Mouse (Mus musculus) kidney, embryonic 16.5 days (tissue): ENCODE data around the gene Lca5l. TPM values are rescaled to one million over a fixed set of nuclear protein-coding genes. Genes with fewer than 3 reads are reported as not detected.

Experiments
- ATAC-seq: fragments of 200-750 bp; cut with Nextera tagmentation; 2 replicates; pipeline ENCODE4 v1.8.0; 2017; ENCODE audit warnings: moderate TSS enrichment; ENCODE audit not compliant: low FRiP score, low TSS enrichment
- H3K27ac ChIP-seq: fragments of 300-500 bp; sonication (generic); 2 replicates; pipeline ENCODE4 v1.5.1; 2014; ENCODE audit warnings: low read length
- H3K27me3 ChIP-seq: fragments of 300-500 bp; sonication (generic); 2 replicates; pipeline ENCODE4 v1.6.1; 2014; ENCODE audit warnings: low read length, control low read depth, mixed read lengths; ENCODE audit not compliant: insufficient read depth
- H3K36me3 ChIP-seq: fragments of 300-500 bp; sonication (generic); 2 replicates; pipeline ENCODE4 v1.6.1; 2014; ENCODE audit warnings: low read length, control low read depth, mixed read lengths; ENCODE audit not compliant: insufficient read depth
- H3K4me1 ChIP-seq: fragments of 300-500 bp; sonication (generic); 2 replicates; pipeline ENCODE4 v1.6.1; 2014; ENCODE audit warnings: low read length, control low read depth, mixed read lengths; ENCODE audit not compliant: insufficient read depth
- H3K4me2 ChIP-seq: fragments of 300-500 bp; sonication (generic); replicated peaks from 2 replicates; pipeline ENCODE4 v1.6.1; 2014; ENCODE audit warnings: low read depth, low read length
- H3K4me3 ChIP-seq: fragments of 300-500 bp; sonication (generic); 2 replicates; pipeline ENCODE4 v1.5.1; 2014; ENCODE audit warnings: mild to moderate bottlenecking, low read length
- H3K9ac ChIP-seq: fragments of 300-500 bp; sonication (generic); replicated peaks from 2 replicates; pipeline ENCODE4 v1.6.1; 2014; ENCODE audit warnings: low read length
- H3K9me3 ChIP-seq: fragments of 300-500 bp; sonication (generic); 2 replicates; pipeline ENCODE4 v1.6.1; 2016; ENCODE audit warnings: low read length, control low read depth
- WGBS: fragments of 180-500 bp; shearing (Covaris S2); extraction: QIAGEN DNeasy Blood & Tissue Kit; methylation state at CpG from one replicate; pipeline ENCODE4 v1.1.7; 2014; 5-methylcytosine and 5-hydroxymethylcytosine counted together
- polyA plus RNA-seq: library from polyadenylated mRNA; unstranded; fragments of >200 nt; fragmentation: Nextera tagmentation; extraction: Ambion mirVana; gene quantifications from 2 replicates; pipeline ENCODE4 v1.2.1, GENCODE M21; 2015

Gene Lca5l
- polyA plus RNA-seq, 1 experiment from 2014 or later = 0.94 TPM

DNA sequence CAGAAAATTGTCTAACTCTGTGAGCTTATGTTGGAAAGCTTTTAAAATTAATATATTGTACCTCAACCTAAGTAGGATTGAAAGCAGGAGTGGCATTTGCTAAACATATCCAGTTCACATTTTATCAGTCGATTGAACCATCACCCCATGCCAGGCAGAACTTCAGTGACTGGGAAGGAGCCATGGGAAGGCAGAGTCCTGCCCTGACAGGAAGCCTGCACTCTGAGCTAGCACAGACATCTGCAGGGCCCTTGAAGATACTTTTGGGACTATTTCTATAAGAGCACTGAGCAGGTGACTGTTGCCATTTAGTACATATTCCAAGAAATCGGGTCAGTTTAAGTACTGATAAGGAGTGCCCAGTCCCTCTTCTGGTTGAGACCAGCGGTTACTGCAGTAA lies 29.9 kb upstream of the Lca5l start:
- WGBS = 84% methylated on average over 3 of the region's 3 CpGs
- no peak overlapping the region for H3K9ac ChIP-seq
- no peak overlapping the region for H3K27ac ChIP-seq
- no peak for ATAC-seq
- no peak overlapping the region for H3K4me3 ChIP-seq
- no peaks in the 10 kb centered on the region for H3K36me3 ChIP-seq
- H3K4me1 ChIP-seq = no peaks in the 10 kb centered on the region
- H3K4me2 ChIP-seq = no peak overlapping the region
- H3K9me3 ChIP-seq = no peaks in the 10 kb centered on the region
- no peaks in the 10 kb centered on the region for H3K27me3 ChIP-seq

DNA sequence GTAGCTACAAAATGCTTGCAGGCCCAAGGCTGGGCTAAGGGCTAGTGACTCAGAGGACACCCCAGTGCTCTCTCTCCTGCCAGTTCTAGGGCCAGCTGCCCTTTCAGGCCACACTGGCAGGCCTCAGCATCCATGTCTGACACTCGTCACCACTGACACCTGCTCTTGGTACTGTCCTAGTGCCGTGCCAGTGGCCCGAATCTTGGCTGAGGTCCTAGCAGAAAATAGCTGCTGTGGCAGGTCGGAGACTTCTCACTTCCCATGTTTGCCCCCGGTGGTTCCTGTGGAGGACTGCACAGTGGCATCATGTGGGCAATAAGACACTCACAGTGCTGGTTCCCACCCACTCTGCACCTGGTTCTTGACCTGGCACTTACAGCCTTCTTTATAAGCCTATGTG lies 29.4 kb upstream of the Lca5l start:
- Histone ChIP-seq H3K4me1 (no peaks in the 10 kb centered on the region), H3K4me2 (no peak overlapping the region), H3K9me3 (no peaks in the 10 kb centered on the region), H3K27ac (no peak overlapping the region), H3K27me3 (no peaks in the 10 kb centered on the region), H3K4me3 (no peak overlapping the region), H3K36me3 (no peaks in the 10 kb centered on the region), H3K9ac (no peak overlapping the region)
- 71% methylated on average over 5 of the region's 5 CpGs for WGBS
- ATAC-seq = no peak

DNA sequence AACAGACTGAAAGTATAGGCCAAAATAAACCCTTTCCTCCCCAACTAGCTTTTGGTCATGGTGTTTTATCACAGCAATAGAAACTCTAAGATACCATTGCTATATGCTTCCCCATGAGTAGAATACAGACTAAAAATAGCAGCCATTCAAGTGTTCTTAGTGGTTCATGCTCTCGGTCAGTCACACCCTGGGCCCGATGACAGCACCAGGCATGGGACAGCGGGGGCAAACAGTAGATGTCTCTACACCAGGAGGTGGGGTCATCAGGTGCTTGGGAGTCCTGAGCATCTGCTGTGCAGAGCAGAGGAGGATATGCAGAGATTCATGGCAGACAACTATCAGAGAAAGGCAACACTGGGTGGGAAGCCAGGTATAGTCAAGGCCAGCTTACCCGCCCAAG lies 21.0 kb upstream of the Lca5l start:
- no peak overlapping the region for H3K9ac ChIP-seq
- no peaks in the 10 kb centered on the region for H3K36me3 ChIP-seq
- no peaks in the 10 kb centered on the region for H3K27me3 ChIP-seq
- 94% methylated on average over 4 of the region's 4 CpGs for WGBS
- no peak overlapping the region for H3K27ac ChIP-seq
- no peak overlapping the region for H3K4me2 ChIP-seq
- H3K9me3 ChIP-seq = no peaks in the 10 kb centered on the region
- ATAC-seq = no peak
- H3K4me3 ChIP-seq = no peak overlapping the region
- H3K4me1 ChIP-seq = no peaks in the 10 kb centered on the region; the same call in 1 of the 2 replicates

DNA sequence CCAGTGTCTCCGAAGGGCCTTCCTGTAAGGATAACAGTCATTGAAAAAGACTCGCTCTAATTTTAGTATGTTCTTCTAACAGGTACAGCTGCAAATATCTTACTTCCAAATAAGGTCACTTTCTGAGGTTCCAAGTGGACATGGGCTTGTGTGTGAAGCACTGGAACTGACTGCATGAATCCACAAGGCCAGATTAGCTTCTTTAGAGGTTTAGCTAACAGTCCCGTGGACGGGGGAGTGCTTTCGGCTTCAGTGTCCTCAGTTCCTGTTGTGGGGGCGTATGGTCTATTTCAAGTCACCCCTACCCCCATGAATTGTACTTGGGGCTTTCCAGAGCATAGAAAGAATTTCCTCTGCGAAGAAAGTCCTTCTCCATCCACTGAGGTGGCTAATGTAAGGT lies 18.8 kb upstream of the Lca5l start:
- Histone ChIP-seq H3K9ac (no peak overlapping the region), H3K4me1 (no peaks in the 10 kb centered on the region; the same call in 1 of the 2 replicates), H3K4me2 (no peak overlapping the region), H3K27ac (no peak overlapping the region), H3K9me3 (no peaks in the 10 kb centered on the region), H3K36me3 (no peaks in the 10 kb centered on the region), H3K27me3 (no peaks in the 10 kb centered on the region), H3K4me3 (no peak overlapping the region)
- 69% methylated on average over 7 of the region's 7 CpGs for WGBS
- ATAC-seq = no peak

DNA sequence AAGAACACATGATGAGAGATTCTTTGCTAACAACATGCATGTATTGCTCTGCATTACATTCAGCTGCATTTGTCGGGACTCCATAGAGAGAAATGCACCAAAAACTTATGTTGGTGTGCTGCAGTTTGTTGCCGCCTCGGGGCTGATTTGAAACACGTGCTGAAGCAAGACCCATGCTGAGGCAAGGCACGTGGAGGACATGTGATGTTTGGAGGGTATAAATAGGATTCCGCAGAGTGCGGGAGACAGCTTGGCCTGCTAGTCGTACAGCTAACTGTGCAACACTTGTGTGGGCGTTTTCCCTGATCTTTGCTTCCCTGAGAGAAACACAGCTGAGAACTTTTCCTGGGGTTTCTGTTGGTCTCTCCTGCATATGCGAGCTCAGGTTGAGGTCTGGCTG lies 17.7 kb upstream of the Lca5l start:
- no peaks in the 10 kb centered on the region for H3K27me3 ChIP-seq
- WGBS = 82% methylated on average over 10 of the region's 10 CpGs
- no peak overlapping the region for H3K4me3 ChIP-seq
- H3K4me1 ChIP-seq = no peaks in the 10 kb centered on the region; the same call in 1 of the 2 replicates
- no peaks in the 10 kb centered on the region for H3K36me3 ChIP-seq
- H3K9me3 ChIP-seq = no peaks in the 10 kb centered on the region
- H3K27ac ChIP-seq = no peak overlapping the region
- no peak for ATAC-seq
- H3K4me2 ChIP-seq = no peak overlapping the region
- H3K9ac ChIP-seq = no peak overlapping the region

DNA sequence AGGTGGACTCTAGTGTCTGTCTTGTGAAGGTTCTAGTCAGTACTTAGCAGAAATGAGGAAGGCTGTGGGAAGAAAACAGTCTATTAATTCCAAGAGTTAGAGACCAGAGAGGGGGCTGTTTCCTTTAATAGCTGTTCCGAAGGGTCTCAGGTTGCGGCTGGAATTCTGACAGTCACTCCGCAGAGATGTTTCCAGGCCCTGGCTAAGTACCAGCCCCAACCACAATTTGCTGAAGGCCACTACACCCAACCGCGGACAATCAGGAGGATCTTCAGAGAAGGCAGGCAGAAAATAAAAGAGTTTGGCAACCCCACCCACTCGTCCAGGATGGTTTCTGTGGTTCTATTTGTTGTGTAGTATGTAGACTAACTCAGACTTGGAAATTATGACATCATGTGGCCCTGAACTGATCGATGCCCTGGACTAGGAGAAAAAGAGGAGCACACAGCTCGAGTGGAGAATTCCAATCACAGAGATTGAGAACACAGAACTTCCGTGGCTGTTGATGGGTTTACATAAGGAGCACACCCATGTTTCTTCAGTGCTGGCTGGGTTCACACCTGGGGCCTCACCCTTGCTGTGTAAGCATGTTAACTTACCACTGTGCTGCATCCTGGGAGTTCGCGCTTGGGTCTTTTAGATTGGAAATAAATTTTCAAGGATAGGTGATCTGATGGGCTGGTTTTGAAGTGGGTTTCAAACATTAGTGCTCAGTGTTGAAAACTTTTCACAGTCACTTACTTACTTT lies 9.6 kb upstream of the Lca5l start:
- Histone ChIP-seq H3K27me3 (no peaks in the 10 kb centered on the region), H3K36me3 (no peaks in the 10 kb centered on the region), H3K9ac (0 out of 2 replicates have a peak overlapping the region, but pooled peaks have one; percentile 49), H3K27ac (no peak overlapping the region), H3K4me3 (no peak overlapping the region), H3K4me1 (peaks cover 19% of the 10 kb centered on the region), H3K4me2 (no peak overlapping the region), H3K9me3 (no peaks in the 10 kb centered on the region)
- 61% methylated on average over 11 of the region's 11 CpGs for WGBS
- no peak for ATAC-seq

DNA sequence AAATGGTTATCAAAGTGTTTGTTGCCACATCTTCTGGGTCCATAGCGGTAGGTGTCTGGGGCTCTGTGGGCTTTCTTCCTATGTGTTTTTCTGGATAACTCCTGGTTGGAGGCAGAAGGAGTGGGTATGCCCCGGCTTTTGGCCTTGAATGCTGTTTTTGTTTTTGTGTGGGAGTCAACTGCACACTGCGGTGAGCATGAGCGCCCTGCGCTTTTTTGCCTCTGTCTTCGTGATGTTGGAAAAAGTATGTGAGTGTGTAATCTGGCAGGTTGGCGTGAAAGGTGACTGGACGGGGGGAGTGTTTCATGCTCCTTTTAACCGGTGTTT lies 8.6 kb upstream of the Lca5l start:
- H3K9me3 ChIP-seq = no peaks in the 10 kb centered on the region
- H3K4me3 ChIP-seq = peak overlapping the region; percentile 38
- peak overlapping the region; percentile 73 for H3K27ac ChIP-seq
- 11% methylated on average over 9 of the region's 9 CpGs for WGBS
- no peaks in the 10 kb centered on the region for H3K27me3 ChIP-seq
- H3K36me3 ChIP-seq = no peaks in the 10 kb centered on the region
- peak overlapping the region; percentile 49 for H3K9ac ChIP-seq
- peak overlapping the region; percentile 65 for H3K4me2 ChIP-seq
- peaks cover 19% of the 10 kb centered on the region for H3K4me1 ChIP-seq
- ATAC-seq = peak; percentile 61

DNA sequence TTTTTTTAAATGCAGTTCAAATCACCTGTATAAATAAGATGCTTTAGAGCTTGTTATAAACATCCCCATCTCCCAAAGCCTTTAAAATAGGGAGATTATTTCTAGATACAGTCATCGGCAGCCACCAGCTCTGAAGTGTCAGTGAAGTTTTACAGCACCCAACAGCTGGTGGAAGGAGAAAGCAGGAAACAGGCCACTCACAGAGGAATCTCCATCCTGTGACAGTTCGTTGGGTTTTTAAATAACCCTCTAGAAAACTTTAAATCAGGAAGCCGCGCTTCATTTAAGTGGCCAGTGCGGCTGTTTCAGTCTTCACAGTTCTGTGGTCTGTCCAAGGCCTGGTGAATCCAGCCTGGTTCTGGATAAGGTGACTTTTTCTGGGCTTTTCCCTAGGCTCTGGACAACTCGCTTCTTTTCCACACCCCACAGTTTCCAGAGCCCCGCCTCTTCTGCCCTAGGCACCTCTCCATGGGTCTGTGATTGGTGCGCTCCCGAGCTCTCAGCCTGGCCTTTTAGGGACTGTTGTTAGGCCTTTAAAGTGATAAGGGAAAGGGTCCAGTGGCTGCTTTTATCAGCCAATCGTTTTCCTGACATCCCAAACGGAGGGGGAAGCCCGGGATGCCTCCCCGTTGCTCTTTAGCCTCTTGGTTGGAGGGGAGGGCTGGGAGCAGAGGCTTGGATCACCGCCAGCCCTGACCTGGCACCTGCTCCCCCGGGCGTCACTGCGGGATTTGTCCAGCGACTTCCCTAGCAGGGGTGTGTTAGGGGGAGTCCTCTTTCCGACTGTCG lies 8.0 kb upstream of the Lca5l start, which contains the start of gene Sh3bgr:
Gene Sh3bgr (plus strand): TSS at position 538 of the 789 bp plus-strand sequence.
- Histone ChIP-seq H3K4me1 (peaks cover 19% of the 10 kb centered on the region), H3K4me3 (peak within 1 kb of the TSS; percentile 38), H3K4me2 (peak within 1 kb of the TSS; percentile 65), H3K9ac (peak within 1 kb of the TSS; percentile 49), H3K27ac (peak within 1 kb of the TSS; percentile 73), H3K36me3 (no peaks in the 10 kb centered on the region), H3K27me3 (no peaks in the 10 kb centered on the region), H3K9me3 (no peaks in the 10 kb centered on the region; the same call in 1 of the 2 replicates)
- WGBS = 2% methylated on average over 20 of the region's 20 CpGs
- ATAC-seq = peak; percentile 96

DNA sequence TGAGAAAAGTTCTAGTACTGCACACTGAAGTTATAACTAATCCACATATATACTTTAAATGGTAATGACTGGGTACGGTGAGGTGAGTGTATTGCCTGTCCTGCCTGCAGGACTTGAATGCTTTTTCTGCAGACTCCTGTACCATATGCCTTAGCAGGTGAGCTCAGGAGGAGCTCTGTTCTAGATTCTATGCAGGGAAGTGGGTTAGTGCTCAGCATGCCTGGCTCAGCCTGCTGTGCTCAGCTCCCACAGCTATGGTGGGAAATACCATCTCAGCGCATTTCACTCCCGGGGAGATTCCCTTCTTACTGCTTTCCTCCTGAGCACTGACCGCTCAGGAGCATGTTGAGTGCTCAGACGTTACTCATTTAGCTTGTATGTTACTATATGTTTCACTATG lies 4.5 kb downstream of the Lca5l start:
- Histone ChIP-seq H3K27me3 (no peaks in the 10 kb centered on the region), H3K4me3 (no peak overlapping the region), H3K4me1 (peaks cover 9% of the 10 kb centered on the region; the same call in 1 of the 2 replicates), H3K27ac (no peak overlapping the region), H3K9ac (no peak overlapping the region), H3K9me3 (no peaks in the 10 kb centered on the region), H3K36me3 (no peaks in the 10 kb centered on the region), H3K4me2 (no peak overlapping the region)
- WGBS = 82% methylated on average over 5 of the region's 5 CpGs
- ATAC-seq = no peak

DNA sequence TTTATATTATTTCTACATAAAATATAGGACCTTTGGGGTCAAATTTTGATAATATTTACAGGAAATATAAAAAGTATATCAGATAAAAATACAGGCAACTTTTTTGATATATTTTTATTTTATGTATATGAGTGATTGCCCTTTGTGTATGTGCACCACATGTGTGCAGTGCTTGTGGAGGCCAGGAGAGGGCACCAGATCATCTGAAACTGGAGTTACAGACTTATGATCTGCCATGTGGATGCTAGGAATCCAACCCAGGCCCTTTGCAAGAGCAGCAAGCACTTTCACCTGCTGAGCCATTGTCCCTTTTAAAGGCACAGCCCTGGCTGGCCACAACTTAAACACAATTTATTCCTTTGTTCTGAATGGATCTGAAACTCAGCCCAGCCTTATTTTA lies 12.9 kb downstream of the Lca5l start:
- no peak overlapping the region for H3K4me3 ChIP-seq
- H3K27me3 ChIP-seq = no peaks in the 10 kb centered on the region
- H3K4me1 ChIP-seq = peaks cover 7% of the 10 kb centered on the region; the same call in 1 of the 2 replicates
- no peak overlapping the region for H3K27ac ChIP-seq
- H3K36me3 ChIP-seq = no peaks in the 10 kb centered on the region
- no peak overlapping the region for H3K9ac ChIP-seq
- H3K4me2 ChIP-seq = no peak overlapping the region
- no peak for ATAC-seq
- peaks cover 5% of the 10 kb centered on the region for H3K9me3 ChIP-seq
